Mouse (Mus musculus) MEL (cell line): Measurements from ENCODE around the gene Ppif. TPM values are rescaled to one million over a fixed set of nuclear protein-coding genes. Genes with fewer than 3 reads are reported as not detected.

ENCODE experiments used
- DNase-seq: peaks from one replicate; pipeline ENCODE4 v3.0.0; 2011; ENCODE audit warnings: low read depth, low spot score
- H3K27ac ChIP-seq: 2 replicates; pipeline ENCODE4 v1.5.1; 2012; ENCODE audit warnings: low read depth, mild to moderate bottlenecking, control low read depth, low read length, moderate library complexity; ENCODE audit not compliant: control insufficient read depth
- H3K27me3 ChIP-seq, 2 experiments: fragments of 150-350 bp in 1 of 2; sonication (generic) in 1 of 2; 2 replicates each; pipeline ENCODE4 v1.6.1; 2012; ENCODE audit warnings: low read length in 2 of 2, mild to moderate bottlenecking in 2 of 2, improper control_type of control experiment in 1 of 2, moderate library complexity in 1 of 2; ENCODE audit not compliant: insufficient read depth in 2 of 2, control insufficient read depth in 1 of 2
- H3K36me3 ChIP-seq, 2 experiments: 2 replicates each; pipeline ENCODE4 v1.6.1; 2012 to 2014; ENCODE audit warnings: low read length in 2 of 2, improper control_type of control experiment in 1 of 2, inconsistent platforms in 1 of 2, mild to moderate bottlenecking in 1 of 2; ENCODE audit not compliant: insufficient read depth in 2 of 2, control insufficient read depth in 1 of 2
- H3K4me1 ChIP-seq, 2 experiments: fragments of 150-350 bp in 1 of 2; sonication (generic) in 1 of 2; 2 replicates each; pipeline ENCODE4 v1.6.1; 2012; ENCODE audit warnings: low read length in 2 of 2, improper control_type of control experiment in 1 of 2, mild to moderate bottlenecking in 1 of 2; ENCODE audit not compliant: insufficient read depth in 2 of 2, control insufficient read depth in 1 of 2
- H3K4me3 ChIP-seq, 2 experiments: fragments of 150-350 bp in 1 of 2; sonication (generic) in 1 of 2; 2 replicates each; pipeline ENCODE4 v1.5.1; 2012; ENCODE audit warnings: low read depth in 2 of 2, low read length in 2 of 2, mild to moderate bottlenecking in 2 of 2, moderate library complexity in 2 of 2, control low read depth in 1 of 2, improper control_type of control experiment in 1 of 2; ENCODE audit not compliant: control insufficient read depth in 1 of 2, insufficient read depth in 1 of 2
- H3K79me2 ChIP-seq: 2 replicates; pipeline ENCODE4 v1.6.1; 2012; ENCODE audit warnings: mild to moderate bottlenecking, low read length, moderate library complexity; ENCODE audit not compliant: control insufficient read depth, poor library complexity, insufficient read depth
- H3K9ac ChIP-seq: 2 replicates; pipeline ENCODE4 v1.6.1; 2012; ENCODE audit warnings: low read depth, mild to moderate bottlenecking, control low read depth, low read length, moderate library complexity; ENCODE audit not compliant: control insufficient read depth, poor library complexity, severe bottlenecking
- H3K9me3 ChIP-seq: fragments of 150-350 bp; sonication (generic); replicated peaks from 2 replicates; pipeline ENCODE4 v1.6.1; 2012; ENCODE audit warnings: mild to moderate bottlenecking, low read length, improper control_type of control experiment, moderate library complexity; ENCODE audit not compliant: insufficient read depth
- BHLHE40 ChIP-seq: IDR thresholded peaks from 2 replicates; pipeline ENCODE4 v1.6.1; 2012; ENCODE audit warnings: low read depth, mild to moderate bottlenecking, inconsistent platforms, low read length, improper control_type of control experiment, borderline replicate concordance
- CHD1 ChIP-seq: IDR thresholded peaks from 2 replicates; pipeline ENCODE4 v1.6.1; 2012; ENCODE audit warnings: low read depth, mild to moderate bottlenecking, inconsistent platforms, low read length, improper control_type of control experiment
- CHD2 ChIP-seq: IDR thresholded peaks from 2 replicates; pipeline ENCODE4 v1.6.1; 2011; ENCODE audit warnings: low read length, improper control_type of control experiment
- EP300 ChIP-seq, 2 experiments: IDR thresholded peaks; 2 replicates each; pipeline ENCODE4 v1.6.1; 2011; ENCODE audit warnings: improper control_type of control experiment in 2 of 2, low read length in 2 of 2, low read depth in 1 of 2, mild to moderate bottlenecking in 1 of 2
- MAZ ChIP-seq: IDR thresholded peaks from 2 replicates; pipeline ENCODE4 v1.6.1; 2012; ENCODE audit warnings: low read depth, mild to moderate bottlenecking, inconsistent platforms, low read length, improper control_type of control experiment
- MXI1 ChIP-seq: IDR thresholded peaks from 2 replicates; pipeline ENCODE4 v1.6.1; 2011; ENCODE audit warnings: mild to moderate bottlenecking, low read depth, low read length, improper control_type of control experiment
- MYB ChIP-seq: IDR thresholded peaks from 2 replicates; pipeline ENCODE4 v1.6.1; 2011; ENCODE audit warnings: mild to moderate bottlenecking, low read depth, low read length, improper control_type of control experiment
- MYC ChIP-seq: IDR thresholded peaks from 2 replicates; pipeline ENCODE4 v1.6.1; 2011; ENCODE audit warnings: low read depth, mild to moderate bottlenecking, low read length, improper control_type of control experiment, moderate library complexity
- NRF1 ChIP-seq: IDR thresholded peaks from 2 replicates; pipeline ENCODE4 v1.6.1; 2014; ENCODE audit warnings: low read depth, mild to moderate bottlenecking, inconsistent platforms, low read length, improper control_type of control experiment, moderate library complexity; ENCODE audit not compliant: poor library complexity, insufficient read depth, severe bottlenecking
- POLR2A ChIP-seq, 2 experiments: IDR thresholded peaks; 2 replicates each; pipeline ENCODE4 v1.6.1; 2011 to 2012; ENCODE audit warnings: low read length in 2 of 2, mild to moderate bottlenecking in 2 of 2, control low read depth in 1 of 2, improper control_type of control experiment in 1 of 2, low read depth in 1 of 2, moderate library complexity in 1 of 2; ENCODE audit not compliant: control insufficient read depth in 1 of 2, insufficient read depth in 1 of 2, poor library complexity in 1 of 2
- POLR2AphosphoS2 ChIP-seq: IDR thresholded peaks from 2 replicates; pipeline ENCODE4 v1.6.1; 2011; ENCODE audit warnings: low read length, improper control_type of control experiment
- RAD21 ChIP-seq: IDR thresholded peaks from 2 replicates; pipeline ENCODE4 v1.6.1; 2011; ENCODE audit warnings: mild to moderate bottlenecking, low read depth, low read length, improper control_type of control experiment
- TBP ChIP-seq: IDR thresholded peaks from 2 replicates; pipeline ENCODE4 v1.8.0; 2011; ENCODE audit warnings: low read depth, low read length, improper control_type of control experiment
- TCF12 ChIP-seq: IDR thresholded peaks from 2 replicates; pipeline ENCODE4 v1.6.1; 2014; ENCODE audit warnings: low read depth, mild to moderate bottlenecking, inconsistent platforms, low read length, improper control_type of control experiment, moderate library complexity
- UBTF ChIP-seq: IDR thresholded peaks from 2 replicates; pipeline ENCODE4 v1.6.1; 2012; ENCODE audit warnings: low read depth, mild to moderate bottlenecking, inconsistent platforms, low read length, improper control_type of control experiment, moderate library complexity, borderline replicate concordance; ENCODE audit not compliant: insufficient read depth
- USF1 ChIP-seq: IDR thresholded peaks from 2 replicates; pipeline ENCODE4 v1.6.1; 2014; ENCODE audit warnings: low read depth, mild to moderate bottlenecking, inconsistent platforms, low read length, improper control_type of control experiment, moderate library complexity
- ZKSCAN1 ChIP-seq: IDR thresholded peaks from 2 replicates; pipeline ENCODE4 v1.6.1; 2012; ENCODE audit warnings: low read depth, mild to moderate bottlenecking, inconsistent platforms, low read length, improper control_type of control experiment, moderate library complexity
- ZNF384 ChIP-seq: IDR thresholded peaks from 2 replicates; pipeline ENCODE4 v1.6.1; 2012; ENCODE audit warnings: low read depth, mild to moderate bottlenecking, inconsistent platforms, low read length, improper control_type of control experiment
- polyA plus RNA-seq, 2 experiments: library from polyadenylated mRNA; stranded (reverse) in 1 of 2; unstranded in 1 of 2; fragments of >175 nt in 1 of 2; fragments of >200 nt in 1 of 2; gene quantifications; 2 replicates each; pipeline versions ENCODE4 v1.2.1 to v1.2.4; 2012; ENCODE audit warnings: low replicate concordance in 2 of 2, low read depth in 1 of 2; ENCODE audit not compliant: insufficient read length in 2 of 2, insufficient read depth in 1 of 2, missing spikeins in 1 of 2
- total RNA-seq: library from RNA; depleted of rRNA; stranded (reverse); fragments of 300-350 nt; gene quantifications from 2 replicates; pipeline ENCODE4 v1.2.3, GENCODE M21; 2012

Gene Ppif
- total and polyA plus RNA-seq, 3 experiments = 71.0 to 128 (median 127) TPM

- H3K4me3 ChIP-seq = no peak overlapping the region
- DNase-seq = no peak
- TF ChIP-seq MAZ = no peak
- no peak for TF ChIP-seq MYC
- TF ChIP-seq MYB = no peak
- no peak for TF ChIP-seq CHD1
- TF ChIP-seq RAD21 = no peak
- no peak for TF ChIP-seq NRF1
- no peak for TF ChIP-seq UBTF
- TF ChIP-seq TBP = no peak
- TF ChIP-seq POLR2AphosphoS2 = no peak
- no peak for TF ChIP-seq ZKSCAN1
- TF ChIP-seq TCF12 = no peak
- TF ChIP-seq MXI1 = no peak
- no peak for TF ChIP-seq CHD2
- H3K79me2 ChIP-seq = no peaks in the 10 kb centered on the region
- H3K27ac ChIP-seq = no peak overlapping the region
- H3K4me1 ChIP-seq = no peaks in the 10 kb centered on the region
- H3K9me3 ChIP-seq = no peaks in the 10 kb centered on the region
- H3K9ac ChIP-seq = no peak overlapping the region
- H3K36me3 ChIP-seq = no peaks in the 10 kb centered on the region
- H3K27me3 ChIP-seq = no peaks in the 10 kb centered on the region
These were observed 47.3 kb downstream of the Ppif start for GRCm38 (mm10) chr14:25741211-25741610.

DNA sequence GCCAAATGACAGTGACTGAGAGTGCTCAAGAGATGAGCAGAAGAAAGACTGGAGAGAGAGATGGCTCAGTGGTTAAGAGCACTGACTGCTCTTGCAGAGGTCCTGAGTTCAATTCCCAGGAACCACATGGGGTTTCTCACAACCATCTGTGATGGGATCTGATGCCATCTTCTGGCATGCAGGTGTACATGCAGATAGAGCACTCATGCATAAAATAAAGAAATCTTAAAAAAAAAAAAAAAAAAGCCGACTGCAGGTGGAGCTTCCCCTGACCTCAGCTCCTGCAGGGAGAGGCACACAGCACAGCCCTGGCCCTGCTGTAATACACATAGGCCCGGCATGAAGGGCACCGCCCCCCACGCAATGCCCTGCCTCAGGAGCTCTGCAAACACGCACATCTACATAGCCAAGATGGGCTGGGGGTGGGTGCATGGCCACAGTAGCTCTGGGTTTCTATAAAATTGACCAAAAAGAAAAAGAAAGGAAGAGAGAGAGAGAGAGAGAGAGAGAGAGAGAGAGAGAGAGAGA lies 48.0 kb downstream of the Ppif start:
- Histone ChIP-seq H3K9me3 (no peaks in the 10 kb centered on the region), H3K4me1 (no peaks in the 10 kb centered on the region), H3K9ac (no peak overlapping the region), H3K27ac (no peak overlapping the region), H3K4me3 (no peak overlapping the region), H3K36me3 (no peaks in the 10 kb centered on the region), H3K79me2 (no peaks in the 10 kb centered on the region), H3K27me3 (no peaks in the 10 kb centered on the region)
- no peak for DNase-seq
- TF ChIP-seq POLR2A (IDR thresholded peaks at IDR 0.05; ENCODE audit: control insufficient read depth in 1 of 2, insufficient read depth in 1 of 2, low read depth in 1 of 2, low read length in 2 of 2, poor library complexity in 1 of 2) (no peak), ZNF384 (peak; percentile 67)

DNA sequence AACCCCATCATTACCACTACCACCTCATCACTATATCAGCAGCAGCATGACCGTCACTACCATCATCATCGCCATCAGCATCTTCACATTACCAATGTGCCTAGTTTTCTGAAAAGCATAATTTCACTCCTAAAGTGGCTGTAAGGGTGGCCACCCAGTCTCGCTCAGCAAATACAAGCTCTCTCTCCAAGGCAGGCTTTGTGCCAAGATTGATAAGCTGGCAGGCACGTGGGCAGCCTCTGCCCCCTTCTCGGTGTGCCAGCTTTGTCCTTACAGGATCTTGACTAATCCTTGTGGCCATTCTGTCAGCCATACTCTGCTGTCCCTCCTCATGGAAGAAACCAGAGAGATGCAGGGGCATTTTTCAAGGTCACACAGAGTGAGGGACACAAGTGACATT lies 49.0 kb downstream of the Ppif start:
- H3K9me3 ChIP-seq = no peaks in the 10 kb centered on the region
- TF ChIP-seq BHLHE40 = 0 out of 2 replicates have a peak, but pooled peaks have one; percentile 27
- TF ChIP-seq UBTF = no peak
- no peak for TF ChIP-seq EP300 (IDR thresholded peaks at IDR 0.05; ENCODE audit: low read depth in 1 of 2, low read length in 2 of 2)
- TF ChIP-seq USF1 = peak; percentile 51; the same call in 1 of the 2 replicates
- TF ChIP-seq ZKSCAN1 = no peak
- no peak overlapping the region for H3K4me3 ChIP-seq
- DNase-seq = no peak
- H3K36me3 ChIP-seq = no peaks in the 10 kb centered on the region
- H3K27me3 ChIP-seq = no peaks in the 10 kb centered on the region
- no peaks in the 10 kb centered on the region for H3K4me1 ChIP-seq
- H3K27ac ChIP-seq = no peak overlapping the region
- H3K9ac ChIP-seq = no peak overlapping the region
- H3K79me2 ChIP-seq = no peaks in the 10 kb centered on the region
